Mouse (Mus musculus) ES-E14 (cell line): ENCODE measurements around the gene Rnasek. TPM values are rescaled to one million over a fixed set of nuclear protein-coding genes. Genes with fewer than 3 reads are reported as not detected.

ENCODE experiments used
- DNase-seq: peaks from one replicate; pipeline ENCODE4 v3.0.0-alpha.2; 2013; ENCODE audit warnings: low read depth, low spot score
- H3K27ac ChIP-seq: 2 replicates; pipeline ENCODE4 v1.5.1; 2012; ENCODE audit warnings: low read depth, mild to moderate bottlenecking, low read length, moderate library complexity, mixed read lengths; ENCODE audit not compliant: poor library complexity, insufficient read depth, severe bottlenecking
- H3K36me3 ChIP-seq: 2 replicates; pipeline ENCODE4 v1.6.1; 2012; ENCODE audit warnings: mild to moderate bottlenecking, low read length, moderate library complexity, mixed read lengths; ENCODE audit not compliant: control insufficient read depth, poor library complexity, insufficient read depth, severe bottlenecking
- H3K4me1 ChIP-seq, 2 experiments: fragments of 150-350 bp in 1 of 2; sonication (generic) in 1 of 2; 2 replicates each; pipeline ENCODE4 v1.6.1; 2012; ENCODE audit warnings: low read length in 2 of 2, mild to moderate bottlenecking in 1 of 2, mixed read lengths in 1 of 2; ENCODE audit not compliant: control insufficient read depth in 2 of 2, insufficient read depth in 2 of 2, poor library complexity in 1 of 2
- H3K4me3 ChIP-seq, 2 experiments: fragments of 150-350 bp in 1 of 2; sonication (generic) in 1 of 2; 2 replicates each; pipeline ENCODE4 v1.5.1; 2012; ENCODE audit warnings: low read length in 2 of 2, low read depth in 1 of 2, mild to moderate bottlenecking in 1 of 2, mixed read lengths in 1 of 2; ENCODE audit not compliant: insufficient read depth in 1 of 2, poor library complexity in 1 of 2, severe bottlenecking in 1 of 2
- H3K9ac ChIP-seq: 2 replicates; pipeline ENCODE4 v1.6.1; 2012; ENCODE audit warnings: low read depth, mild to moderate bottlenecking, low read length, mixed read lengths; ENCODE audit not compliant: poor library complexity, insufficient read depth, severe bottlenecking
- H3K9me3 ChIP-seq: fragments of 150-350 bp; sonication (generic); 2 replicates; pipeline ENCODE4 v1.6.1; 2012; ENCODE audit warnings: low read depth, mild to moderate bottlenecking, low read length; ENCODE audit not compliant: control insufficient read depth, insufficient read depth
- CHD2 ChIP-seq: IDR thresholded peaks from 2 replicates; pipeline ENCODE4 v1.6.1; 2014; ENCODE audit warnings: mild to moderate bottlenecking, low read depth, low read length, inconsistent platforms
- HCFC1 ChIP-seq: IDR thresholded peaks from 2 replicates; pipeline ENCODE4 v1.6.1; 2012; ENCODE audit warnings: low read length, inconsistent platforms, borderline replicate concordance; ENCODE audit not compliant: insufficient read depth
- MAFK ChIP-seq: IDR thresholded peaks from 2 replicates; pipeline ENCODE4 v1.6.1; 2014; ENCODE audit warnings: mild to moderate bottlenecking, low read depth, low read length, inconsistent platforms; ENCODE audit not compliant: insufficient read depth
- ZC3H11A ChIP-seq: IDR thresholded peaks from 2 replicates; pipeline ENCODE4 v1.6.1; 2012; ENCODE audit warnings: low read depth, mild to moderate bottlenecking, inconsistent platforms, low read length, borderline replicate concordance
- ZNF384 ChIP-seq: IDR thresholded peaks from 2 replicates; pipeline ENCODE4 v1.6.1; 2012; ENCODE audit warnings: low read depth, low read length, inconsistent platforms
- in situ Hi-C, 2 experiments: fragments of 600-800 bp; cut with MboI; formaldehyde crosslinking; loops; one replicate each; pipeline ENCODE4 v1.15.1; 2025; ENCODE audit warnings: low sequenced_read_pairs in 2 of 2, inconsistent platforms in 1 of 2; ENCODE audit not compliant: unreplicated experiment in 2 of 2
- total RNA-seq: library from RNA; depleted of rRNA; stranded (reverse); fragments of 300-350 nt; gene quantifications from 2 replicates; pipeline ENCODE4 v1.2.3, GENCODE M21; 2012

The Rnasek gene
- total RNA-seq, 1 experiment: 66.0 TPM

GRCm38 (mm10) chr11:70206801-70207200 is 32.8 kb downstream of the Rnasek start:
- DNase-seq: no peak
- no peak overlapping the region for H3K9ac ChIP-seq
- TF ChIP-seq MAFK (no peak), HCFC1 (no peak), CHD2 (no peak), ZC3H11A (no peak), ZNF384 (no peak)
- in situ Hi-C loops: no loop called here
- no peaks in the 10 kb centered on the region for H3K36me3 ChIP-seq
- H3K9me3 ChIP-seq: no peaks in the 10 kb centered on the region
- no peak overlapping the region for H3K27ac ChIP-seq
- H3K4me3 ChIP-seq: no peak overlapping the region
- peaks cover 0 to 10% of the 10 kb centered on the region in 2 experiments; a peak in 1 of 4 replicates for H3K4me1 ChIP-seq

DNA sequence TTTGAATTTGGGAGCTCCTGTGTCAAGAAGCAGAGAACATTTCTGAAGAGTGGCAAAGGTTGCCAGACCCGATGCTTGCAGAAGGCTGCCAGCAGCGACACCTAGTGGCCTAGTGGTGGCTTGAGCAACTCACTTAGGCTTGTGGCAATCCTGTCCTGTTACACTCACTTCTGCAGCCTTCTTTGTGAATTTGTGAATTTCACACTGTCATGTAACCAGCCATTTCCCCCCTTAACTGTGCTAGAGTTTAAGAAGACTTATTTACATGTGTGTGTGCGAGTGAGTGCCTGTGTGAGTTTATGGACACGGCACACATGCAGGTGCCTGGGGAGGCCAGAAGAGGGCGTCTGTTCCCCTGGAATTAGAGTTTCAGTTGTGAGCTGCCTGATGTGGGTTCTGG is 38.0 kb downstream of the Rnasek start:
- H3K4me3 ChIP-seq: peak overlapping the region in 1 of 2 experiments; percentile 37; a peak in 1 of 4 replicates
- H3K36me3 ChIP-seq: no peaks in the 10 kb centered on the region
- no peak overlapping the region for H3K27ac ChIP-seq
- peak; percentile 68 for DNase-seq
- in situ Hi-C loops: no loop called here
- no peak overlapping the region for H3K9ac ChIP-seq
- 0 out of 4 replicates have a peak, but pooled peaks cover 0 to 5% of the 10 kb centered on the region in 2 experiments for H3K4me1 ChIP-seq
- no peaks in the 10 kb centered on the region for H3K9me3 ChIP-seq
- TF ChIP-seq ZNF384: no peak
- no peak for TF ChIP-seq CHD2
- TF ChIP-seq HCFC1: no peak
- TF ChIP-seq ZC3H11A: no peak
- no peak for TF ChIP-seq MAFK

DNA sequence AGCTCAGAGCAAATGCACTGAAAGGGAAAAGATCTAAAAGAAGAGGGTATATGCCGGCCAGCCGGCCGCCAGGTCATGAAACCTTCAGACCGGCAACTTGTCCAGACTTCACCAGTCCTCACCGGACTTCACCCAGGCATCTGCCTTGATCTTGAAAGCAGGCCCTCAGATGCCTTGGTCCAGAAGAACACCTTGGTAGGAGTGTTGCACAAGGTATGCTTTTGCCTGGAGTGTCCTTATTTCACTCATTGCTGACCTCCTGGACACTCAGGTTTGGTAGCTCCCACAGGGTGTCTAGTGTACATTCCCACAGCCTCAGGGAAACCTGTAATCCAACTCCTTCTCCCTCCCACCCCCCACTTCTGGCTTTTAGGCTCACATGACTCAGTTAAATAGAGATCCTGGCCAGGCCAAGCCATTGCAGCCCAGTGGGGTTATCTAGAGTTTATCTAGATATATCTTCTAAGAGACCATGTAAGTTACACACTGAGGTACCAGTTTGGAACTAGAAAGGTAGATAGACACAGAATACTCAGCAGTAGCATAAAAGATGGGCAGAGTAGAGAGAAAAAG is 39.5 kb downstream of the Rnasek start:
- TF ChIP-seq ZNF384 (no peak), ZC3H11A (no peak), MAFK (no peak), HCFC1 (no peak), CHD2 (no peak)
- no peak overlapping the region for H3K27ac ChIP-seq
- no peaks in the 10 kb centered on the region for H3K36me3 ChIP-seq
- no peaks in the 10 kb centered on the region for H3K9me3 ChIP-seq
- no peak overlapping the region for H3K4me3 ChIP-seq
- H3K9ac ChIP-seq: no peak overlapping the region
- H3K4me1 ChIP-seq: 0 out of 4 replicates have a peak, but pooled peaks cover 0 to 5% of the 10 kb centered on the region in 2 experiments
- DNase-seq: no peak
- in situ Hi-C loops: no loop called here

GRCm38 (mm10) chr11:70199107-70199506 is 40.5 kb downstream of the Rnasek start:
- no peak overlapping the region for H3K27ac ChIP-seq
- H3K4me3 ChIP-seq: no peak overlapping the region
- H3K9ac ChIP-seq: no peak overlapping the region
- TF ChIP-seq HCFC1: no peak
- no peak for TF ChIP-seq ZC3H11A
- TF ChIP-seq CHD2: no peak
- no peak for TF ChIP-seq ZNF384
- TF ChIP-seq MAFK: no peak
- no peaks in the 10 kb centered on the region for H3K36me3 ChIP-seq
- DNase-seq: no peak
- H3K4me1 ChIP-seq: 0 out of 4 replicates have a peak, but pooled peaks cover 0 to 5% of the 10 kb centered on the region in 2 experiments
- H3K9me3 ChIP-seq: no peaks in the 10 kb centered on the region
- in situ Hi-C loops: no loop called here
